Mouse (Mus musculus): ENCODE measurements around the gene Alox12. TPM values are rescaled to one million over a fixed set of nuclear protein-coding genes. Genes with fewer than 3 reads are reported as not detected.

The Alox12 gene
- total RNA-seq, 2 experiments from 2014 or later: 0.25 to 0.43 TPM

DNA sequence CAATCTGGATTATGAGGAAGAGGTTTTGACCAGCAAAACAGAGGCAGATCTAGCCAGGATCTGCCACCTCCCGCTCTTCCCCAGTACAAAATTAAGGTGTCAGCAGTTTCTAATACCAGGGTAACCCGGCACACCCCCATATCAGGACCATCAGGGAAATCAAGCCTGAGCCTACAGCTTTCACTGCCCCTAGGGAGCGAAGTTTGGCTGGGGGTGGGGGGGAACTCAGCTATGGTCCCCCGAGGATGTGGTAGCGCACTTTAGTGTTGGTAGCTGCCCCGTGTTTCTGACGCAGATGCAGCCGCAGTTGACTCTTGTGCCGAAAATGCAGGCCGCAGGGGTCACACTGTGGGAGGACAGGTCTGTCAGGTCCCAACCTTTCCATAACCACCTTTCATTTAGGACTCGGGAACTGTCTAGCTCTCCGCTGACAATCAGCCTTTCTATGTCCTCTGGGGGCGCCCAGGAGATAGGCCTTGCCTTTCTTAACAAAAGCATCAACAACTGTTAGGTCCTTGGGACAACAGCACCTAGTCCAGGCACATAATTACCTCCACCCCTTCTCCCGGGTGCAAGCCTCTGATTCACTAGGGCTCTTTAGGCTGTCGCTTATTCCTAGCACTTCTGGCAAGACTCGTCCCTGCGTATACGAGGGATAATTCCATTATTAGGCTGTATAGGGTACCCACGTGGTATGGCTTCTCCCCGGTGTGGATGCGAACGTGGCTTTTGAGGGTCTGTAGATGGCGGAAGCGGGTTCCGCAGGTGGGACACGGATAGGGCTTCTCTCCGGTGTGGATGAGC lies 29.2 kb downstream of the Alox12 start:
- peak in 1 of 2 experiments; percentile 5 for DNase-seq (ENCODE audit: low spot score in 2 of 2)
- intact Hi-C loops (cut with DNase I): no loop called here

DNA sequence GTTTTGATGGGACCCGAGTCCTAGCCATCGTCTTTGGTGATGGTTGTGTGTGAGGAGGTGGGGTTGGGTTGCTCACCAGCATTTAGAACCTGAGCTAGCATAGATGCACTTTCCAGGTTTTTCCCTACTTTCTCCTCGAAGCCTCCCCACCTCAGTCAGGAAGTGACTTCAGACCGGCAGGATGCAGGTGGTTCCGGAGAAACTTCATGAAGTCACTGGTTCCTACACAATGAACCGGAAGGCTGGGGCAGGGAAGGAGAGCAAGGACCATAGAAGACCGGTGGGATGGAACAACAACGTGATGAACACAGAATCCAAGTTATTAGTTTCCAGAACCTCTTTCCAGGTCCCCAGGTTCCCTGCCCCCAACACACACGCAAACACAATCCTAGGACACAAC lies 31.4 kb downstream of the Alox12 start:
- no peak for DNase-seq (ENCODE audit: low spot score in 2 of 2)
- intact Hi-C loops (cut with DNase I): no loop called here

GRCm38 (mm10) chr11:70221603-70222500 lies 33.3 kb downstream of the Alox12 start:
- no peak for DNase-seq (ENCODE audit: low spot score in 2 of 2)
- intact Hi-C loops (cut with DNase I): no loop called here

DNA sequence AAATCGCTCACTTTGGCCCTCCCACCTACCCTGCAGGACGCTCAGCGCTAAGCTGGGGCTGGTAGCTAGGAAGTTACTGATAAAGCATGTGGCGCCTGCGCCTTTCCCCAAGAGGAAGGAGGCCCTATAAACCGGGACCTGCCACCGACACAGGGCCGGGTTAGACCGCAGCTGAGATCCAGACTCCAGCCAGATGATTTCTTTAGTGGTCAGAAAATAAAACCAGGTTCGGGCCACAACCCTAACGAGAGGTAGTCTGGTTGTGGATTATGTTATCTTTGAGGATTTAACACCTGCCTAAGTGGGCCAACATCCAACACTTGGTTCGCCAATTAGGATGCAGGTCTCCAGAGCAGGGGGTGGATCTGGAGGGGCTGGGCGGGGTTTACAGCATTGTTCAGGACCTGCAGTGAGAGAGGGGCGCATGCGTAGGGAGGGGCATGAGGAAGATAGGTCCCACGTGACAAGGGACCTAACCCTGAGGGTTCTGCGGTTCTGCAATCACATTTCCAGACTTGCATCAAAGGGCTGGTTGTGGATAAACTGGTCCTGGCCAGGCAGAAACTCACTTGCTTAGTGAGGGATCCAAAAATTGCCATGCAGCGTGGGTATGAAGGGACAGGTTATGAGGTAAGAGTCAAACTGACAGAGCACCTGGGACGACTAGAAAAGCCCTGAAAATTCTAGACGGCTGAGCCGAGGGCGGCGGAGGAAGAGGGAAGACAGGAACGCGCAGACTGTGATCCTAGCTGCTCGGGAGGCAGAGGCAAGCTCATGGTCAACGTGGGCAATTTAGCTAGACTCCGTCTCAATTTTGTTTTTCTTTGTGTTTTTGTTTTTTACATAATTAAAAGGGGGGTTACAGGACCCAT lies 34.2 kb downstream of the Alox12 start, which contains the start of gene Slc16a13:
TSS of gene Slc16a13 (minus strand) at position 334 of the 872 bp plus-strand sequence.
- DNase-seq (ENCODE audit: low spot score in 2 of 2): peak; percentile 93

GRCm38 (mm10) chr11:70220323-70220722 lies 34.8 kb downstream of the Alox12 start:
- intact Hi-C loops (cut with DNase I): no loop called here
- DNase-seq (ENCODE audit: low spot score in 2 of 2): peak in 1 of 2 experiments; percentile 27

More for the DNA sequence above, 34.2 kb downstream of the Alox12 start, which contains the start of gene Slc16a13:
- intact Hi-C loops (cut with DNase I): no loop called here

DNA sequence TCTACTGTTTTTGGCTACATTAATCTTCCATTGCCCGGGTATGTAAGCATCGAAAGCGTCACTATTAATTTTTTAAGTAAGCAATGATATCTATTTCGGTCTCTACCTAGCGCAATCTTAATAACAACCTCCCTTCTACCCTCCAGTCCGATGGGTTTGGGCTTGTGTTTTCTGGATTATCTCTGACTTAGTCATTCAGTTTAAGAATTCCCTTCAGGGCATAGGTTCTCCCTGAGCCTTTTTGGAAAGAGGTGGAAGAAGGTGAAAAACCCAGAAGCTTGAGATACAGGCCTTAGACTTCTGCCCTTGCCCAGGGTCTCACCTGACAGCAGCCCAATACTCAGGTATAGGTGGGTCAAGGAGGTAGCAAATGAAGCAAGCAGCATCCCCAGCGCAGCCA lies 35.3 kb downstream of the Alox12 start:
- intact Hi-C loops (cut with DNase I): no loop called here
- no peak for DNase-seq (ENCODE audit: low spot score in 2 of 2)

GRCm38 (mm10) chr11:70218741-70219470 lies 36.2 kb downstream of the Alox12 start:
- DNase-seq (ENCODE audit: low spot score in 2 of 2): peak in 1 of 2 experiments; percentile 8
- intact Hi-C loops (cut with DNase I): no loop called here

DNA sequence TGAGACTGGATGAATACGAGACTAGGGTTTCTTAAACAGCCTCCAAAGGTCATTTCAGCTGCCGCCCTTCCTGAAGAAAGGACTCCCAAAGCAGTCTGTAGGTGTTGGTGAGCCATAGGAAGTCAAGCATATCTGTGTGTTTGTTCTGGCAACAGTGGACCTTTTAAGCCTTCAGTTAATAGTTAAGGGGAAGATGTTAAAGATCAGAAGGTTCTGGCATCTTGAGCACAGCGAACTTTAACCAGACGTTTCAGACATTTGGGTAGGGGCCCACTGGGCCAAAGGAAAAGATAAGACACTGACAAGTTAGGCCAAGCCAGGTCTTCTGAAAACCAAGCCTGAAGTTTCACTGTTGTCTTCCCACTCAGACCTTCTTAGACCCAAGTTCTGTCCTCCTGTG lies 37.1 kb downstream of the Alox12 start:
- DNase-seq (ENCODE audit: low spot score in 2 of 2): no peak
- intact Hi-C loops (cut with DNase I): no loop called here

DNA sequence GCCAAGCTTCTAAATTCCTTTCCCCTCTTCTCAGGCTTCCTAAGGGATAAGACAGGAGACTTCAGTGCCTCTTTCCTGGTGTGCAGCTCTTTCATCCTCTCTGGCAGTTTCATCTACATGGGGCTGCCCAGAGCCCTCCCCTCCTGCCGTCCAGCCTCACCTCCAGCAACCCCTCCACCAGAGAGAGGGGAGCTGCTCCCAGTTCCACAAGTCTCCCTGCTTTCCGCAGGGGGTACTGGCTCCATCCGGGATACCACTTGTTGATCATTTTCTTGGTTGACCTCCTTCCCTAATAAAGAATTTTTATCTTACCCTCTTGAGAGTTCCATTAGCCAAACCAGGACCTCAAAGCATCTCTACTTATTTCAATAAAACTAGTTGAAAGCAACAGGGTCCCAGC lies 39.0 kb downstream of the Alox12 start:
- DNase-seq (ENCODE audit: low spot score in 2 of 2): no peak
- intact Hi-C loops (cut with DNase I): no loop called here

GRCm38 (mm10) chr11:70215301-70215700 lies 39.9 kb downstream of the Alox12 start:
- intact Hi-C loops (cut with DNase I): no loop called here
- no peak for DNase-seq (ENCODE audit: low spot score in 2 of 2)

DNA sequence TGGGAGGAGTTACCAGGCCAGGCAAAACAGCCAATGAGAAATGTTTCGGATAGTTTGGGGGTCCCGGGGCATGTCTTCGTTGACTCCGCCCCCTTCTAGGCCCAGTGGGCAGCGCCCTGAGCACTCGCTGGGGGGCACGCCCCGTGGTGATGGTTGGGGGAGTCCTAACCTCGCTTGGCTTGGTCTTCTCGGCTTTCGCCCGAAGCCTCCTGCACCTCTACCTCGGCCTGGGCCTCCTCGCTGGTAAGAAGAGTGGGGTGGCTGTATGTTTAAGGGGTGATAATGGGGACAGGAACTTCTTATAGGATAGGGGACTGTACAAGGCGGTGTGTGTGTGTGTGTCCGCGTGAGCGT lies 40.3 kb downstream of the Alox12 start:
- no peak for DNase-seq (ENCODE audit: low spot score in 2 of 2)
- intact Hi-C loops (cut with DNase I): loop anchor here (5.0 kb wide), 2 partner anchors 158 to 283 kb away; no protein-coding TSS in a partner anchor

GRCm38 (mm10) chr11:70214191-70214855 lies 40.8 kb downstream of the Alox12 start:
- intact Hi-C loops (cut with DNase I): loop anchor here (5.0 kb wide), 2 partner anchors 157 to 282 kb away; no protein-coding TSS in a partner anchor
- peak in 1 of 2 experiments; percentile 56 for DNase-seq (ENCODE audit: low spot score in 2 of 2)

DNA sequence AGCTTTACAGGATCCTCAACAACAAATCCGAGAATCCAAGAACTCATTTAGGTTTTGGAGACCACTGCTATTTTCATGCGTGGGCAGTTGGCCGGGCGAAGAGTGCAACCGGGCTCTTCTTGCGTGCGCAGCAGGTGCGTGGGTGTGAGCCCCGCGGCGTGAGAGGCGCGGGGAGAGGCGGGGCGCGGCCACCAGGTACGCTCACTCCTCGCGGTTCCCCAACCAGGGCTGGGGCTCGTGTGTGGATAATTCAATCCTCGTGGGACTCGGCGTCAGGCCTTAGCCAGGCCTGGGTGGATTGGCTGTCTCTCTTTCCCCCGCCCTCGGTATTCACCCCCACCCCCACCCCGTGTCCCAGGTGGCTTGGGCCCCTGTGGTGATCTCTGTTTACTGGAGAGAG lies 41.4 kb downstream of the Alox12 start:
- DNase-seq (ENCODE audit: low spot score in 2 of 2): peak in 1 of 2 experiments; percentile 60
- intact Hi-C loops (cut with DNase I): loop anchor here (5.0 kb wide), 2 partner anchors 156 to 281 kb away; no protein-coding TSS in a partner anchor

- intact Hi-C loops (cut with DNase I): loop anchor here (5.0 kb wide), 2 partner anchors 156 to 281 kb away; no protein-coding TSS in a partner anchor
- no peak for DNase-seq (ENCODE audit: low spot score in 2 of 2)
Measured at GRCm38 (mm10) chr11:70212896-70213295, 42.3 kb downstream of the Alox12 start.

GRCm38 (mm10) chr11:70212423-70212822 lies 42.7 kb downstream of the Alox12 start, which contains the start of gene Slc16a11:
Gene Slc16a11 (plus strand): TSS chr11:70212752.
- intact Hi-C loops (cut with DNase I): loop anchor here (5.0 kb wide), 2 partner anchors 155 to 280 kb away; no protein-coding TSS in a partner anchor
- no peak for DNase-seq (ENCODE audit: low spot score in 2 of 2)

- DNase-seq (ENCODE audit: low spot score in 2 of 2): no peak
- intact Hi-C loops (cut with DNase I): loop anchor here (5.0 kb wide), 2 partner anchors 155 to 280 kb away; no protein-coding TSS in a partner anchor
Measured at GRCm38 (mm10) chr11:70211972-70212371, 43.2 kb downstream of the Alox12 start.

GRCm38 (mm10) chr11:70210681-70211080 lies 44.5 kb downstream of the Alox12 start:
- intact Hi-C loops (cut with DNase I): loop anchor here (5.0 kb wide), 2 partner anchors 153 to 278 kb away; no protein-coding TSS in a partner anchor
- DNase-seq (ENCODE audit: low spot score in 2 of 2): no peak
